Mouse (Mus musculus): Measurements from ENCODE around the gene Tead1. TPM values are rescaled to one million over a fixed set of nuclear protein-coding genes. Genes with fewer than 3 reads are reported as not detected.

Tead1 gene
- polyA plus RNA-seq, 2 experiments = 0.75 to 1.1 TPM

GRCm38 (mm10) chr7:112785271-112785670 is 106.2 kb downstream of the Tead1 start:
- no peak for TF ChIP-seq EP300 (IDR thresholded peaks at IDR 0.05; ENCODE audit: low read depth)
- no peak for TF ChIP-seq CTCF (IDR thresholded peaks at IDR 0.05; ENCODE audit: low read depth)
- Histone ChIP-seq H3K27me3 (ENCODE audit: control insufficient read depth, insufficient read depth, low read length) (no peaks in the 10 kb centered on the region), H3K9me3 (ENCODE audit: control insufficient read depth, low read length) (no peaks in the 10 kb centered on the region), H3K4me3 (ENCODE audit: insufficient read depth in 1 of 2, low read depth in 2 of 2, low read length in 2 of 2) (no peak overlapping the region), H3K9ac (replicated peaks) (no peak overlapping the region), H3K36me3 (replicated peaks; ENCODE audit: control insufficient read depth, insufficient read depth, low read depth) (no peaks in the 10 kb centered on the region), H3K4me2 (ENCODE audit: low read depth) (no peak overlapping the region), H3K27ac (no peak overlapping the region), H3K4me1 (replicated peaks; ENCODE audit: control insufficient read depth in 2 of 2, insufficient read depth in 2 of 2, low read length in 1 of 2) (peaks cover 0 to 12% of the 10 kb centered on the region in 2 experiments; a peak in 2 of 4 replicates)
- 64% methylated on average over 7 of the region's 7 CpGs for WGBS (ENCODE audit: insufficient replicate concordance)
- DNase-seq (ENCODE audit: low read depth in 3 of 3, low spot score in 3 of 3) (no peak), ATAC-seq (ENCODE audit: insufficient read depth) (no peak)

GRCm38 (mm10) chr7:112786556-112787225 is 107.6 kb downstream of the Tead1 start:
- TF ChIP-seq EP300 (IDR thresholded peaks at IDR 0.05; ENCODE audit: low read depth) (no peak), CTCF (IDR thresholded peaks at IDR 0.05; ENCODE audit: low read depth) (no peak)
- H3K4me2 ChIP-seq (ENCODE audit: low read depth) = no peak overlapping the region
- no peaks in the 10 kb centered on the region for H3K27me3 ChIP-seq (ENCODE audit: control insufficient read depth, insufficient read depth, low read length)
- H3K4me3 ChIP-seq (ENCODE audit: insufficient read depth in 1 of 2, low read depth in 2 of 2, low read length in 2 of 2) = no peak overlapping the region
- peak in 1 of 3 experiments; percentile 11 for DNase-seq (ENCODE audit: low read depth in 3 of 3, low spot score in 3 of 3)
- H3K4me1 ChIP-seq (replicated peaks; ENCODE audit: control insufficient read depth in 2 of 2, insufficient read depth in 2 of 2, low read length in 1 of 2) = peaks cover 0 to 12% of the 10 kb centered on the region in 2 experiments; a peak in 2 of 4 replicates
- WGBS (ENCODE audit: insufficient replicate concordance) = 40% methylated on average over 7 of the region's 7 CpGs
- no peak for ATAC-seq (ENCODE audit: insufficient read depth)
- H3K9ac ChIP-seq (replicated peaks) = no peak overlapping the region
- H3K9me3 ChIP-seq (ENCODE audit: control insufficient read depth, low read length) = no peaks in the 10 kb centered on the region
- H3K36me3 ChIP-seq (replicated peaks; ENCODE audit: control insufficient read depth, insufficient read depth, low read depth) = no peaks in the 10 kb centered on the region
- H3K27ac ChIP-seq = no peak overlapping the region

- no peak overlapping the region for H3K27ac ChIP-seq
- no peak for DNase-seq (ENCODE audit: low read depth in 3 of 3, low spot score in 3 of 3)
- TF ChIP-seq EP300 (IDR thresholded peaks at IDR 0.05; ENCODE audit: low read depth) (no peak), CTCF (IDR thresholded peaks at IDR 0.05; ENCODE audit: low read depth) (no peak)
- H3K9ac ChIP-seq (replicated peaks) = no peak overlapping the region
- H3K4me2 ChIP-seq (ENCODE audit: low read depth) = no peak overlapping the region
- no peaks in the 10 kb centered on the region for H3K9me3 ChIP-seq (ENCODE audit: control insufficient read depth, low read length)
- H3K27me3 ChIP-seq (ENCODE audit: control insufficient read depth, insufficient read depth, low read length) = no peaks in the 10 kb centered on the region
- H3K4me3 ChIP-seq (ENCODE audit: insufficient read depth in 1 of 2, low read depth in 2 of 2, low read length in 2 of 2) = no peak overlapping the region
- ATAC-seq (ENCODE audit: insufficient read depth) = no peak
- H3K4me1 ChIP-seq (replicated peaks; ENCODE audit: control insufficient read depth in 2 of 2, insufficient read depth in 2 of 2, low read length in 1 of 2) = peaks cover 0 to 12% of the 10 kb centered on the region in 2 experiments; a peak in 2 of 4 replicates
- no peaks in the 10 kb centered on the region for H3K36me3 ChIP-seq (replicated peaks; ENCODE audit: control insufficient read depth, insufficient read depth, low read depth)
- 60% methylated on average over 7 of the region's 7 CpGs for WGBS (ENCODE audit: insufficient replicate concordance)
These were observed 108.2 kb downstream of the Tead1 start for GRCm38 (mm10) chr7:112787281-112787680.

GRCm38 (mm10) chr7:112788321-112788751 is 109.2 kb downstream of the Tead1 start:
- peaks cover 0 to 12% of the 10 kb centered on the region in 2 experiments; a peak in 2 of 4 replicates for H3K4me1 ChIP-seq (replicated peaks; ENCODE audit: control insufficient read depth in 2 of 2, insufficient read depth in 2 of 2, low read length in 1 of 2)
- ATAC-seq (ENCODE audit: insufficient read depth) = peak; percentile 69
- H3K36me3 ChIP-seq (replicated peaks; ENCODE audit: control insufficient read depth, insufficient read depth, low read depth) = no peaks in the 10 kb centered on the region
- peak; percentile 14 to 26 (median 16) for DNase-seq (ENCODE audit: low read depth in 3 of 3, low spot score in 3 of 3)
- H3K27ac ChIP-seq = no peak overlapping the region
- no peak overlapping the region for H3K4me2 ChIP-seq (ENCODE audit: low read depth)
- 50% methylated on average over 7 of the region's 7 CpGs for WGBS (ENCODE audit: insufficient replicate concordance)
- H3K27me3 ChIP-seq (ENCODE audit: control insufficient read depth, insufficient read depth, low read length) = no peaks in the 10 kb centered on the region
- H3K9me3 ChIP-seq (ENCODE audit: control insufficient read depth, low read length) = no peaks in the 10 kb centered on the region
- no peak overlapping the region for H3K9ac ChIP-seq (replicated peaks)
- TF ChIP-seq CTCF (IDR thresholded peaks at IDR 0.05; ENCODE audit: low read depth) (no peak), EP300 (IDR thresholded peaks at IDR 0.05; ENCODE audit: low read depth) (no peak)
- H3K4me3 ChIP-seq (ENCODE audit: insufficient read depth in 1 of 2, low read depth in 2 of 2, low read length in 2 of 2) = no peak overlapping the region

GRCm38 (mm10) chr7:112789693-112790092 is 110.6 kb downstream of the Tead1 start:
- no peak overlapping the region for H3K9ac ChIP-seq (replicated peaks)
- no peak for ATAC-seq (ENCODE audit: insufficient read depth)
- H3K27ac ChIP-seq = no peak overlapping the region
- no peaks in the 10 kb centered on the region for H3K9me3 ChIP-seq (ENCODE audit: control insufficient read depth, low read length)
- peaks cover 0 to 12% of the 10 kb centered on the region in 2 experiments; a peak in 2 of 4 replicates for H3K4me1 ChIP-seq (replicated peaks; ENCODE audit: control insufficient read depth in 2 of 2, insufficient read depth in 2 of 2, low read length in 1 of 2)
- WGBS (ENCODE audit: insufficient replicate concordance) = 62% methylated on average over 4 of the region's 4 CpGs
- no peak overlapping the region for H3K4me2 ChIP-seq (ENCODE audit: low read depth)
- TF ChIP-seq CTCF (IDR thresholded peaks at IDR 0.05; ENCODE audit: low read depth) (no peak), EP300 (IDR thresholded peaks at IDR 0.05; ENCODE audit: low read depth) (no peak)
- no peaks in the 10 kb centered on the region for H3K27me3 ChIP-seq (ENCODE audit: control insufficient read depth, insufficient read depth, low read length)
- DNase-seq (ENCODE audit: low read depth in 3 of 3, low spot score in 3 of 3) = no peak
- H3K36me3 ChIP-seq (replicated peaks; ENCODE audit: control insufficient read depth, insufficient read depth, low read depth) = no peaks in the 10 kb centered on the region
- no peak overlapping the region for H3K4me3 ChIP-seq (ENCODE audit: insufficient read depth in 1 of 2, low read depth in 2 of 2, low read length in 2 of 2)
